Mouse (Mus musculus) retina, postnatal 1 day (tissue): Measurements from ENCODE around the gene Ano10.
A peak's percentile ranks its signal among the peaks of the same experiment; 100 is the strongest.
"Not testable (repeated sequence)": the region's sequence is repeated elsewhere in the genome, so short reads cannot be mapped to it uniquely, and the experiment has no call there.

Experiments
- DNase-seq: peaks from one replicate; pipeline ENCODE4 v3.0.0-alpha.2; 2012

Gene Ano10

GRCm38 (mm10) chr9:122294242-122294881 is at the start of gene Ano10:
Gene Ano10, minus strand, starts transcription at chr9:122294423.
- DNase-seq, result peak; percentile 99

DNA sequence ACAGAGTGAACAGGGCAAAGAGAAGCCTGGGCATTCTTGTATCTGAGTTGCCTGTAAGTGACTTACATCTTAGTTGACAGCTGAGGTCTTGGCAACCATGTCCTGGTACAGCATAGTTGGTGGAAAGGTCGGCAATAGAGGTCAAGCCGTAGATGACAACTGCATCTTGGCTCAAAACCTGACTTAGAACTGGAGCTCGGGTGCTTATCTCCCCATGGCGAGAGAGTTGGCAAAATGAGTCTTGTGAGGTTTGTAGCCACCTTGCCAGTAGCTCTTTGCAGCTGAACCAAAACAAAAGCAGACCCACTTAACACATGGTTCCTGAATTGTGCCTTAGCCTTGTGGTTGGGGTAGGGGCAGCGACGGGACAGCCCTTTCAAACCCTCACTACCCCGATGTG is 49.2 kb upstream of the Ano10 start:
- DNase-seq, result no peak

DNA sequence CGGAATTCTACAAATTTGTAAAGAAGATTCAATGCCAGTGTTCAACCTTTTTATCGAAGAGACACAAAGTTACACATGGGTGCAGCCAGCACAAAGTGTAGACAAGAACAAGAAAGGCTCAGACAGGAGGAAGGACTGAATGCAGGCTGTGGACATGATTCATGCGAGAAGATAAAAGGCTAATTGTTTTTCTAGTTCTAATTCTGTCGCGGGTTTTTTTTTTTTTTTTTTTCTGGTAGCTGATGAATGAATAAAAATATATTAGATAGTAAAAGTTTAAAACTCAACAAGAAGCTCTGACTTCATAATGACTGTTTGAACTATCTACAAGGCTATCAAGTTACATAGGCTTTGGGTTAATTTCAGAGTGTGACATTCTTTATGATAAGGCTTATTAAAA is 45.7 kb upstream of the Ano10 start:
- DNase-seq, result no peak

GRCm38 (mm10) chr9:122337510-122337931 is 43.3 kb upstream of the Ano10 start:
- peak; percentile 12 for DNase-seq

DNA sequence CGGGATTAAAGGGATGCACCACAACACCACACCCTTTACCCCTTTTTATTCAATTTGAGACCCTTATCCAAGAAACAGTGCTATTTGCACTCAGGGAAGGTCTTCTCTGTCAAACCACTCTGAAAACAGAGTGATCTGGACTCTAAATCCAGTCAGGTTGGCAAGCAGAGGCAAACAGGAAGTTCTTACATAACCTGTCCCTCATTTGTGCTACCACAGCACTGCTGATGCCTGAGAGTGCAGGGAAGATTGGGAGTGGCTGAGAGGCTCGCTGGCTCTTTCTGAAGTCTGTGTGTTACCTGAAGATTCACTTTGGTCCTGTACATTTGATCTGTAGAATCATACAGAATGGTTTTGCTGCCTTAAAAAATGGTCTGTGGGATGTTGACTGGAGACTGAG is 42.5 kb upstream of the Ano10 start:
- DNase-seq, result no peak

DNA sequence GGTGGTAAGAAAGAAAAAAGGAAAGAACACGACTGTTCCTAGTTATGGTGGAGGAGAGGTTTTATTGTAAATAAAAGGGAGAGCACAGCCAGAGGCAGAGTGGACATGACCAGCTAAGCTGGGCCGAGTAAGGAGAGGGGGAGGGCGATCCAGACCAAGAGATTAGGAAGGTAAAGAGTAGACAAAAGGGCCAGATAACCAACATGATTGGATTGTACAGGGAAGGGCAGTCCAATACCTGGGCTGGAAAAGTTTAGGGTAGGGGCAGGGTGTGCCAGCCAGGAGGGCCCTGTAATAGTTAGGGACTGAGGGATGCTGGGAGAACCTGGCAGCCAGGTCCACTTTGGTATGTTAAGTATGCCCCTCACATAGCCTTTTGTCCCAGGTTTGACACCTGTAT is 34.0 kb upstream of the Ano10 start:
- DNase-seq, result no peak

- DNase-seq, result no peak
Measured at GRCm38 (mm10) chr9:122325996-122326395, 31.8 kb upstream of the Ano10 start.

- no peak for DNase-seq
Measured at GRCm38 (mm10) chr9:122322356-122322755, 28.1 kb upstream of the Ano10 start.

DNA sequence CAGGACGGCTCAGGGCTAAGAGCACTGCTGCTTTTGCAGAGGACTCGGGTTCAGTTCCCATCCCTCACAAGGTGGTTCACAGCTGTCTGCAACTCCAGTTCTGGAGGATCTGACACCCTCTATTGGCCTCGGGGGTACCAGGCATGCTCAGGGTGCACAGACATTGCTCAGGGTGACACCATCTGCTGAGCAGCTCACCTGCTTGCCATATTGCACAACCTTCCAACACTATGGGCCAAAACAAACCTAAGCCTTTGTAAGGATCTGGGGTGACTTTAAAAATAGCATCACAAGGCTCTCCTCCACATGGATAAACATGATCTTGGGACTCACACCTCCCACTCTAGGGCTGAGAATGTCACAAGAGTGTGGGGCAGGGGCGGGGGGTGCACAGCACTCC is 26.4 kb upstream of the Ano10 start:
- DNase-seq, result no peak

DNA sequence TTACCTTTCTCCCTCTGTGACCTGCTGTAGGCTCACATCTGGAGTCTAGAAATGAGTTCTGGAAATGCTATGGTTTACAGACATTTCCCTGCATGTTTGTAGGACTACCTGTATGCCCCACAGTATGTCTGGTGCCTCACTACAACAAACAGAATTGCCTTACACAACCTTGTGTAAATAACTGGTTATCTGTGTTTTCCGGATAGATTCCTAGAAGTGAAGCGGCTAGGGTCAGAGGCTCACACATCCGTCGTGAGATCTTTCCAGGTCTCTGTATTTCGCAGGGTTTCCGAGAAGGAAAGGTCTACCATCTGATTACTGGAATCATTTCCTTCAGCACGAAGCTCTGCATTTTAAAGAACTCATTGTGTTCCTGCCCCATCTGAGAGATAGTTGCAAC is 22.3 kb upstream of the Ano10 start:
- no peak for DNase-seq

DNA sequence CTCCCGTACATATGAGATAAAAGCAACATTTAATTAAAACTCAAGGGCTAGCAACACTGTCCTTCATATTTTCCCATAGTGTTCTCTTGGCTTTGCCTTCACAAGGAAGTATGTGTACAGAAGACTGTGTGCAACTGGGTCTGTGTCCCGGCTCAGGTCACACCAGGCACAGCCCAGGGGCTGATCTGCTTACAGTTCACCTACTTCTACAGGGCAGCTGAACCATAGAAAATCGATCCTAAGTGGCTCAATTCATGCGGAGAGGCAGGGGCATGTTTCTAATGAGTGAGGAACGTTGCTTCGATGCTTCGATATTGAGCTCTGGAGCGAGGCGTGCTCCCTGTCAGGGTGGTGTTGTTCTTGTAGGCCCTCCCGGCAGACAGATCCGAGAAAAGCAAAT is 21.3 kb upstream of the Ano10 start:
- DNase-seq, result peak; percentile 61

DNA sequence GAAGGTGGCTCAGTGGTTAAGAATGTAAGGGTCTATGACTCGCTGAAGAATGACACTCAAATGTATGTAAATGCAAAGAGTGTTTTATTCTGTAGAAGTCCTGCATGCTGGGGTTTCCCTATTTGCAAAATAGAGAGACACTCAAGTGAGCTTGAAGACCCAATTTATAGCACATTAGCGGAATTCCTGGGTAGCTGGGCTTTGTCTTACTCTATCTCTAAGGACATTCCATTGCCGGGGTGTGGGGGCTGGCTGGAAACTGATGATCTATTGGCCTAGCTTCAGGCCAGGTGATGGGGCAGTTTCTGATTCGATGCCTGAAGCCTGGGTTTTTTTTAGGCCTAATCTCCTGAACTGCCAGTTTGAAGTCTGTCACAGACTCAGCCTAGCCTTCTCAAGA is 20.7 kb upstream of the Ano10 start:
- no peak for DNase-seq

DNA sequence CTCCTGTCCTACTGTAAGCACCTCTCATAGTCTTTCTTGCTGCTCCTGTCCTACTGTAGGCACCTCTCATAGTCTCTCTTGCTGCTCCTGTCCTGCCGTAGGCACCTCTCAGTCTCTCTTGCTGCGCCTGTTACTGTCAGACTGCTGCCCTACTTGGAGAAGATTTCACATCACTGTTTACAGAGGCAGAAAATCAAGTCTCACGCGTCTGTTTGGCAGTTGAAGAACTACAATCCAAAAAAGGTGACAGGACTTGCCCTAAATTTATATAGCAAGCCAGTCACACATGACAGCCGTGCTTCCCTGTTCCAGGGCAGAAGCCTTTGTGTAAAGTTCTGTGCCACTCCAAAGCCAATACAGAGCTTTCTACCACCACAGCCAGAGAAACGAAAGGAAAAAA is 20.2 kb upstream of the Ano10 start:
- DNase-seq, result no peak

DNA sequence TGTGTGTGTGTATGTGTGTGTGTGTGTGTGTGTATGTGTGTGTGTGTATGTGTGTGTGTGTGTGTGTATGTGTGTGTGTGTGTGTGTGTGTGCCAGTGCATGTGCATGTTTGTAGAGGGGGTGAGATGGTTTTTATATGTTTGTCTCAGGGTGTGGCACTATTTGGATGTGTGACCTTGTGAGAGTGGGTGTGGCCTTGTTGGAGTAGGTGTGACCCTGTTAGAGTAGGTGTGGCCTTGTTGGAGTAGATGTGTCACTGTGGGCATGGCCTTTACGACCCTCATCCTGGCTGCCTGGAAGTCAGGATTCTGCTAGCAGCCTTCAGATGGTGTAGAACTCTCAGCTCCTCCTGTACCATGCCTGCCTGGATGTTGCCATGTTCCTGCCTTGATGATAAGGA is 18.9 kb upstream of the Ano10 start:
- not testable (repeated sequence) for DNase-seq

DNA sequence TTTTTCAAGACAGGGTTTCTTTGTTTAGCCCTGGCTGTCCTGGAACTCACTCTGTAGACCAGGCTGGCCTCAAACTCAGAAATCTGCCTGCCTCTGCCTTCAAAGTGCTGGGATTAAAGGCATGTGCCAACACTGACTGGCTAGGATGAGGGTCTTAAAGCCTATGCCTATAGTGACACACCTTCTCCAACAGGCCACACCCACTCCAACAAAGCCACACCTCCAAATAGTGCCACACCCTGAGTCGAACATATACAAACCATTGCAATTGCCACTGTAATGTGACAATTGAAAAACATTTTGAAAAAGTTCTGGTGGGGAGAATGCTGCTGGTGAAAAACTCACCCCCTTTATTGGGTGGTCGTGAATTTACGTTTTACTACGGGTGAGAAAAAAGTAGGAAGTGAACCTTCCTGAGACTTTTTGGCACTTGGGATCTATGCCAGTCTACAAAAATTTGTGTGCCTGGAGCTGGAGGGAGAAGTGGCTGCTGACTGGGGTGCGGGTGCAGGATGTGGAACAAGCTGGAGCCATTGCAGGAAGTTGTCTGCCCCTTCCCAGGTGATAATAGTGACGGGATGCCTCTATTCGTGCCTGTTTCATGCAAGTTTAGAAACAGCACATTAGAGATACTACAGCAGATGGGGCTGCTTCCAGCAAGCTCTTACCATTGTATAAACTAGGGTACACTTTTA is 18.2 kb upstream of the Ano10 start:
- no peak for DNase-seq

- no peak for DNase-seq
Measured at GRCm38 (mm10) chr9:122311051-122311760, 17.0 kb upstream of the Ano10 start.

DNA sequence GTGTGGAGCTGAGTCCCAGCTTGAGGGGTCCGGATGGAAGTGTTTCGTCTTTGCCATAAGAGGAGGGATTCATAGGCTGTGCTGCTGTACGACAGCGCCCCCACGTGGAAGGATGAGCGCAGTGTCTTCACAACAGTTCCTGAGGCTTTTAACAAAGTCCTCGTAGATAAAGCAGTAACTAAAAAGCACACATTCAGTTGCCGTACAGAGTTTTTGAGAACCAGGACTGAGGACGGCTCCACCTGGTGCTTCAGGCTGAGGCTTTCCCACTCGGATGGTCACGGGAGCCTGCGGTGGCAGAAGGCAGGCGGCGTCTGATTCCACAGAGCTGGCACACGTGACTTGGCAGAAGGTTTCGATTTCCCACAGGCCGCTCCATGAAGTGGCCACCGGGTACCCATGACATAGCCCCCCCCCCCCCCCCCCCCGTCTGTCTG is 16.4 kb upstream of the Ano10 start:
- DNase-seq, result peak; percentile 91

DNA sequence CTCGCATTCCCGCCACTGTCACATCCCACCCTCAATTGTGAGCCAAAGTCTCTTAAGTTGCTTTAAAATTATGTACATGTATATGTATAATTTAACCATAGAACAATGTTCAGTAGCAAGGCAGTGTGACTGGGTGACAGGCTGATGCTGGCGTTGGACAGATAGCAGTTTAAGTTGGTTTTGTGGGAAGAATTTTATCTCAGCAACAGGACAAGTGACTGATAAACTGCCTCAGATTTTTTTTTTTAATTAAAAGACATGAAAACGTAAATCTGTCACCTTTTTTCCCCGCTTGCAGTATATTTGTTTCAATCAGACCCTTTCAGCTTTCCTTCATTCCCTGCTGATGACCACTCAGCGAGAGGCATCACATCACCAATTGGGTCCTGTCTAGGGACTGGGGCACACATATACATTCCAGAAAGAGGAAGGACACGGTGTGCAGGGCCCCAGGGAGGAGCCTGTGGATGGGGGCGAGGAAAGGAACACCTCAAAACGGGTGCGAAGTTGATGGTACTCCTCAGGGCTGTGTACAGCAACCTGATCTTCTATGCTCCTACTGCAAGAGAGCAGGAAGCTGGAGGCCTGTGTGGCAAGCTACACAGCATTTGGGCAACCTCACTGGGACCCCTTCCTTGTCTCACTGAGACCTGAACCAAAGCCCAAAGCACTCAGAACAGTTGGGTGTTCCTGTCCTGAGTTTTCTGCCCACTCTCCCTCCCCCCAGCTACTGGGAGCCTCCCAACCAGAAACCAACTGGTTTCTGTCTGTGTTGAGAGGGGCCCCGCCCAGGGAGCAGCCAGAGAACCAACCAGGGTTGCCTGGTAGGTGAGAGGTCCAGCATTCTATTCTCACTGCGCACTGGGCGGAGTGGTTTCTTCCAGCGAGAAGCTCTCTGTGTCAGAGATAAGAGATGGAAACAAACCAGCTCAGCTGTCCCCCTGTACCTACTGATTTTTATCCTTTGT is 15.1 kb upstream of the Ano10 start:
- DNase-seq, result no peak

DNA sequence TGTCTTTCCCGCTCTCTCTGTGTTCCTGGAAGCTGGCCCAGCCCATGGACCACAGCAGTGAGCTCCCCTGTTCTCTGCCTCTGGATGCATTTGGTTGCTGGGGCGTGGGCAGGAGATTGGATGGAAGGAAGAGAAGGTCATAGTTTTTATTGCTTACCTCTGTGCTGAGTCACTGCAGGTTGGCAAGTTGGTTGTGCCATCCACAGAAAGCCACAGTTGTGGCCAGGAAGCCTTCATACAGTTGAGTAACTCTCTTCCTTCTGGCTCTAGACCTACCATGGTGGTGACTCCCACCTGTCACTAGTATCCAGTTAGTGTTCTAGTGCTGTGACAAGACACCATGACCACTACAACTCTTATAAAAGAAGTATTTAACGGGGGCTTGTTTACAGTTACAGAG is 11.1 kb upstream of the Ano10 start:
- DNase-seq, result no peak

DNA sequence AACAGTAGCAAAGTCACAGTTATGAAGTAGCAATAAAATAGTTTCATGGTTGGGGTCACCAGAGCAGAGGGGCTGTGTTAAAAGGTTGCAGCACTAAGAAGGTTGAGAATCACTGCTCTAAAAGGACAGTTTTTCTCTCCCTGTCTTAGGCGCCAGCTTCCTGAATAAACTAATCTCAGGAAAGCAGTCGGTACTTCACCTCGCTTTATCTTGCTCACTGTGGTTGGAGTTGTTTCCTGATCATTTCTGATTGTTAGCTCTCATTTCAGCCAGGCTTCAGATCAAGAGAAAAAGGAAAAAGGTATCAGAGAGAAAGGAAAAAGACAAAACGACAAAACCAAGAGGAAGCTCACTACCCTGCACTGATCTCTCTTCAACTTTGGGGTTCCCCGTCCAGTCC is 1.9 kb upstream of the Ano10 start:
- no peak for DNase-seq

GRCm38 (mm10) chr9:122295396-122295795 is 1.2 kb upstream of the Ano10 start:
- no peak for DNase-seq

- no peak for DNase-seq
Measured at GRCm38 (mm10) chr9:122293865-122294241, 370 bp downstream of the Ano10 start.

DNA sequence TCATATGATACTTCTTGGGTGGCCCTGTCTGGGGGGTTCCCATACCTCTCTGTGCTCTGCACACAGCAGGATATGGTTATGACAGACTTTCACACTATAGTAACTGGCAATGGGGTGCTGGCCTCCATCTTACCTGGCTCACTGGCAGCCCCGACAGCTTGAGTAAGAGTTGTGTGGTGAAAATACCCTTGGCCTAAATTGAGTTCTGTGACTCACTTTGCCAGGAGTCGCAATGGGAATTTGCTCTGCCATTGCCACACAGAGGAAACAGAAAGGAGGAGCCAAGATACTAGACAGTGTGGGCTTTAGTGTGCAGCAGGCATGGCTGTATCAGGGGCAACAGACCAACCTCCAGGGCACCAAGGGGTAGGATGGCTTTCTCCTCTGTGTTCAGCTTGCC is 4.0 kb downstream of the Ano10 start:
- DNase-seq, result no peak
